Mouse (Mus musculus) G1E (cell line): Measurements from ENCODE around the gene Mctp1.

ENCODE experiments used
- CTCF ChIP-seq: IDR thresholded peaks from 2 replicates; pipeline ENCODE4 v1.5.1; 2012; ENCODE audit warnings: low read depth, low read length, inconsistent platforms, mixed read lengths
- GATA1 ChIP-seq: IDR thresholded peaks from 2 replicates; pipeline ENCODE4 v1.6.1; 2012; ENCODE audit warnings: borderline replicate concordance, low read length, inconsistent platforms, mixed read lengths
- POLR2AphosphoS5 ChIP-seq: IDR thresholded peaks from 2 replicates; pipeline ENCODE4 v1.6.1; 2012; ENCODE audit warnings: low read depth, low read length, inconsistent platforms; ENCODE audit not compliant: insufficient replicate concordance
- TAL1 ChIP-seq: conservative IDR thresholded peaks from 2 replicates; pipeline ENCODE4 v1.6.1; 2012; ENCODE audit warnings: low read depth, low read length, inconsistent platforms, mixed read lengths

GRCm38 (mm10) chr13:76802926-76803325 lies 418.6 kb downstream of the Mctp1 start:
- TF ChIP-seq CTCF: no peak
- TF ChIP-seq GATA1: no peak
- TF ChIP-seq TAL1: no peak
- no peak for TF ChIP-seq POLR2AphosphoS5
